Mouse (Mus musculus) left cerebral cortex, postnatal 4 days (tissue): ENCODE results near the gene Pax2. TPM values are rescaled to one million over a fixed set of nuclear protein-coding genes. Genes with fewer than 3 reads are reported as not detected.

Experiments used
- DNase-seq: peaks from one replicate; pipeline ENCODE4 v3.0.0-alpha.2; 2022
- intact Hi-C: fragments of 180-260 bp; cut with DNase I; formaldehyde crosslinking; loops from one replicate; pipeline ENCODE4 v1.15.1; 2025
- total RNA-seq, 2 experiments: library from RNA; stranded (reverse); gene quantifications; 2 replicates each; pipeline ENCODE4 v1.2.3; 2021

The Pax2 gene
- total RNA-seq, 2 experiments from 2014 or later = 0.26 to 0.36 TPM

GRCm38 (mm10) chr19:44746541-44747024 is 9.3 kb upstream of the Pax2 start:
- no peak for DNase-seq

DNA sequence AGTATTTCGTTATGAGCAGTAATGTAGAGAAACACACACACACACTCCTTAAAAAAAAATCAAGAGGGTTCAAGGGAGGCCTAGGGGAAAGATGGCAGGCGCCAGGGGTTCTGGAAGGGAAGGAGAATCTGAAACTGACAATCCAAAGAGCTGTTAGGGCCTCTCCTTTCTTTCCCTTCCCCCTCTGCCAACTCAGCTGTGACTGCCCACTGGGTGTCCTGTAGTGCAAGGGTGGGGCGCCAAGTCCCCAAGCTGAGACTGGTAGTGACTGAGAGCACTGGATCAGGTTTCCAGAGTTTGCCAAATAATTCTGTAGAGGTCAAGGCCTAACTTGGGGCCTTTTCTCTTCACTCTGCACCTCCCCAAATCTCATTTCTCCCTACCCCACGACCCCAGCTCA is 8.4 kb upstream of the Pax2 start:
- intact Hi-C loops = loop anchor here (10.0 kb wide), 1 partner anchor 407 kb away; the partner anchor contains the start of gene Tlx1
- no peak for DNase-seq

More at GRCm38 (mm10) chr19:44746541-44747024, 9.3 kb upstream of the Pax2 start:
- intact Hi-C loops = loop anchor here (10.0 kb wide), 1 partner anchor 408 kb away; the partner anchor contains the start of gene Tlx1

DNA sequence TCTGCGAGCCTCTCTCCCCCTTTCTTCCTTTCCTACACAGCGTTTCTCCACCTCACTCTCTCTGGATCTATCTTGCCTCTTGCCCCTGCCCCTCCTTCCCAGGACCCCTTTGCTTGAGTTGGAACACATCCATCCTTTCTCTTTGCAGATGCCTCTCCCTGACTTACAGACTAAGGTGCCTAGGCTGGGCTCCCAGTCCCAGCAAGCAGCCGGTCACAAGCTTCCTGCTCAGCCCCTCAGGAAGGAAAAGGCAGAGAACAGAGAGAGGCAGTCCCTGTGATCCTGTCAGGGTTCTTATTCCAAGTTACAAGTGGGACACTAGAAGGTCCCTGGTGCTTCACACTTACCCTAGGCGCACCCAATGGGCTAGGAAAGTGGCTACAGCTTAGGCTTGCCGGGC is 7.6 kb upstream of the Pax2 start:
- DNase-seq = no peak
- intact Hi-C loops = loop anchor here (10.0 kb wide), 1 partner anchor 407 kb away; the partner anchor contains the start of gene Tlx1

GRCm38 (mm10) chr19:44749061-44749990 is 6.5 kb upstream of the Pax2 start:
- DNase-seq = no peak
- intact Hi-C loops = loop anchor here (10.0 kb wide), 1 partner anchor 405 kb away; the partner anchor contains the start of gene Tlx1

- intact Hi-C loops = loop anchor here (10.0 kb wide), 1 partner anchor 144 kb away; no protein-coding TSS in a partner anchor
- DNase-seq = no peak
Observed at GRCm38 (mm10) chr19:44750051-44751041, 5.5 kb upstream of the Pax2 start.

DNA sequence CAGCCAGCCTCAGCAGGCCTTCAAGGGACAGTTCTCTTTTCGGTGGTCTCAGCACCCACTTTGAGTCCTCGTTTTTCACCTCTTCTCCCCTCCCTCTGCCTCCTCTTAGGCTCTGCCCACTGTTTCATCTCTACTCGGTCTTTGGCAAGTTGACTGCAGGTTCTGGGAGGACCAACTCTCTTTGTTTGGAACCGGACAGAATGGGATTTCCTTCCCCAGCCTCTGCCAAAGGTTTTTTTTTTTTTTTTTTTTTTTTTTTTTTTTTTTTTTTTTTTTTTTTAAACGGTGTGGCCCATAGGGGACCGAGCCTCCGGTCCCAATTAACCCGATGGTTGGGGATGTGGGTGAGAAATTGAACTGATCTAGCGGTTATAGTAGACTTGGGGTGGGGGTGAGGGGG is 4.8 kb upstream of the Pax2 start:
- intact Hi-C loops = loop anchor here (10.0 kb wide), 1 partner anchor 144 kb away; no protein-coding TSS in a partner anchor

GRCm38 (mm10) chr19:44751551-44751950 is 4.3 kb upstream of the Pax2 start:
- DNase-seq = no peak
- intact Hi-C loops = loop anchor here (10.0 kb wide), 1 partner anchor 143 kb away; no protein-coding TSS in a partner anchor

More for the DNA sequence above, 4.8 kb upstream of the Pax2 start:
- no peak for DNase-seq

DNA sequence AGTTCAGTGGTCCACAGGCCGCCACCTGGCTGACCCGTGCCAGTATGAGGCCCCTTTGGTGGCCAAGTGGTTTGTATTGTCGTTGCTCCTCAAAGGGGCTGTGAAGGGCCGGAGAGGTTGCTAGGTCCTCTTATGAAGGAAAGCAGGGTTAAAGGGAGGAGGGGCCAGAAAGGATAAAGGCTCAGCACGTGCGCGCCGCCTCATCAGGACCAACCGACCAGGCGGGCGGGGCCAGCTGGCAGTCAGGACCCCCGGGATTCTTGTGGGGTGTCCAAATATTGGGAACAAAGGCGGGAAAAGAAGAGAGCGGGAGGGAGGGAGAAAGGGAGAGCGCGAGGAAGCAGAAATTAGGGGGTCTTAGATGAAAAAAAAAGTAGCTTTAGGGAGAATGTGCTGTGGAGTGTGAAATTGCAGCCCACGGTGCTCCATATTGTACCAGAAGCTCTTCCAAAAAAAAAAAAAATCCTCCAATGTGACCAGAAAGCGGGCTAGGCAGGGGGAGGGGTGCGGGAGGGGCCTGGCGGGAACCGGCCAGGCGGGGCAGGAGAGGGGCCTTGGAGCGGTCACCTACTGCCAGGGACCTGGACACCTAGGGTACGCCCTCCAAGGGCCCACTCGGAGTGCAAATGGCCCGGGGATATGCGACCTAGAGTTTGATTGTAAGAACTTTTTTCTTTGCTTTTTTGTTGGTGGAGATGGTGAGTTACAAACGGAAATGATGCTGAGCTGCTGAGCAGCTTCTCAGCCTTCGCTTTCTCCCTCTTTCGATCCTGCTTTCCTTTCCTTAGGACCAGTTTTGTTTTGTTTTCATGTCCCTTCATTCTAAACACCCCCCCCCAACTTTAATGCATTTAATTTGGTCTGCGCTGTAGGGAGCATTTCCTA is 3.5 kb upstream of the Pax2 start:
- DNase-seq = no peak
- intact Hi-C loops = loop anchor here (10.0 kb wide), 1 partner anchor 143 kb away; no protein-coding TSS in a partner anchor

GRCm38 (mm10) chr19:44753361-44753760 is 2.5 kb upstream of the Pax2 start:
- no peak for DNase-seq
- intact Hi-C loops = loop anchor here (10.0 kb wide), 1 partner anchor 141 kb away; no protein-coding TSS in a partner anchor

GRCm38 (mm10) chr19:44754461-44755377 is 1.1 kb upstream of the Pax2 start:
- intact Hi-C loops = loop anchor here (5.0 to 10.0 kb wide), 2 partner anchors 140 to 172 kb away; no protein-coding TSS in a partner anchor
- DNase-seq = peak; percentile 70

- intact Hi-C loops = loop anchor here (5.0 to 10.0 kb wide), 2 partner anchors 139 to 173 kb away; no protein-coding TSS in a partner anchor
- DNase-seq = no peak
Observed at GRCm38 (mm10) chr19:44755378-44755692, 510 bp upstream of the Pax2 start.

DNA sequence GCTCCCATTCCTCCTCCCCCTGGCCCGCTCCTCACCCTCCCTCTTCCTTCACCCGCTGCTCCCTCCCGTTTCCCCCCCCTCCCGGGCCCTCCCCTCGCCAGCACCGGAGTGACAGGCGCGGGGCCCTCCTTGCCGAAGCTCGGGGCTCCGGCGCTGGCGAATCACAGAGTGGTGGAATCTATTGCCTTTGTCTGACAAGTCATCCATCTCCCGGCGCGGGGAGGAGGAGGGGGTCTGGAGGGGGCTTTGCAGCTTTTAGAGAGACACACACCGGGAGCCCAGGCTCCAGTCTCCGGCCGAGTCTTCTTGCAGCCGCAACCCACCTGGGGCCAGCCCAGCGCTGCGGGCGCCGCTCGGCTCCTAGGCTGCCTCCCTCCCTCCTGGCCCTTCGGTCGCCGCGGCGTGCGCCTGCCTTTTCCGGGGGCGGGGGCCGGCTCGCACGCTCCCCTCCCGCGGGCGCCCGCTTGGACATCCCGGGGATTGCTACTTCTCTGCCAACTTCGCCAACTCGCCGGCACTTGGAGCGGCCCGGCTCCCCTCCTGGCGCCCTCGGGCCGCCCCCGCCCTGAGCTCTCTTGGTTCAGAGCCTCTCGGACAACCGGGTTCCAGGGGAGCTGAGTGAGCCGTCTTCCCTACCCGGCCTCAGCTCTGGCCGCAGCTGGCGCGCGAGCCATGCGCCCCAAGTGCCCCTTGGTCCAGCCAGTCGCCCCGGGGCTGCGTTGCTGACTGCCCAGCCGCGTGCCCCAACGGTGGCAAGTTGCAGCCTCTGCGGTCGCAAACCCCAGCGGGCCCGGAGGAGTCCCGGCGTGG is 781 bp downstream of the Pax2 start:
- peak; percentile 56 for DNase-seq
- intact Hi-C loops = loop anchor here (5.0 to 10.0 kb wide), 2 partner anchors 138 to 174 kb away; no protein-coding TSS in a partner anchor

DNA sequence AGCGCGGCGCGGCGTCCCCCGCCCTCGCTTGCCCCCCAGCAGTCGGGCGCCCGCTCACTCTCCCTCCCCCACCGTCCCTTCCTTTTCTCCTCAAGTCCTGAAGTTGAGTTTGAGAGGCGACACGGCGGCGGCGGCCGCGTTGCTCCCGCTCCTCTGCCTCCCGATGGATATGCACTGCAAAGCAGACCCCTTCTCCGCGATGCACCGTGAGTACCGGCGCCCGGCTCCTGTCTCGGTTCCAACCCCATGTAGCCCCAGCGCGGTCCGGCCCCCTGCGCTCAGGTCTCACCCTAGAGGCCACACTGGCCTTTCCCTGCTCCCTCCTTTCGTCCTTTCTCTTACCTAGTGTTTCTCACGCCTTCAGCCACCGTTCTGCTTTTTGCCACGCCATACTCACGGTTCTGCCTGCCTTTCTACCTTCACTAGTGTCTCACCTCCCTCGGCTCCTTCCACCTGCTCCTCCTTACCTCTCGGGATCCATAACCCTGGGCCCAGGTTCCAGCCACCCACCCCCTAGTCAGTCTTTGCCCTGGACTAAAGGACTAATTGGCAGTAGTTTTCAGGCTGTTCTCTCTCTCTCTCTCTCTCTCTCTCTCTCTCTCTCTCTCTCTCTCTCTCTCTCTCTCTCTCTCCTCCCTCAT is 1.5 kb downstream of the Pax2 start:
- intact Hi-C loops = loop anchor here (5.0 to 10.0 kb wide), 2 partner anchors 137 to 175 kb away; no protein-coding TSS in a partner anchor
- no peak for DNase-seq

DNA sequence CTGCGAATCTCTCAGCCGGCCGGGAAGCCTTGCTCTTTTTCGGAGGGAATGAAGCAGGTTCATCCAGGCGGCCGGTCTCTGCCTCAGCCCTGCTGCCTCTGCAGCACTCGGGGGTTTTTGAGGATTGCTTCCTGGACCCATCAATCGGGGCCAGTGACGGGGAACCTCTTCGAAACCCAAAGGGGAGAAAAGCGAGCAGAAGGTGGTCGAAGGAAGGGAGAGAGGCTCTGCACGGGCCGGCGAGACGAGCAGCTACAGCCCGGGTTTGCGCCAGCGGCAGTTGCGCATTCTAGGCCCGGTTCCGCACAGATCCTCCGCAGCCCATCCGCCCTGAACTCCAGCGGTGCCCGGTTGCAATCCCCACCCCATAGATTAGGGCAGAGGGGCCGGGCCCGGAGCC is 3.0 kb downstream of the Pax2 start:
- intact Hi-C loops = loop anchor here (5.0 to 10.0 kb wide), 2 partner anchors 136 to 177 kb away; no protein-coding TSS in a partner anchor
- DNase-seq = no peak

GRCm38 (mm10) chr19:44759531-44760118 is 3.8 kb downstream of the Pax2 start:
- intact Hi-C loops = loop anchor here (5.0 to 10.0 kb wide), 2 partner anchors 135 to 177 kb away; no protein-coding TSS in a partner anchor
- DNase-seq = no peak
